Mouse (Mus musculus) kidney, adult 2 months (tissue): ENCODE measurements around the gene Crtc3.

Source experiments
- CTCF ChIP-seq: fragments of 200-500 bp; conservative IDR thresholded peaks from 2 replicates; pipeline ENCODE4 v1.5.1; 2011; ENCODE audit warnings: low read depth, mild to moderate bottlenecking, control low read depth, low read length, moderate library complexity, mixed read lengths; ENCODE audit not compliant: insufficient read depth, insufficient read length
- POLR2A ChIP-seq: fragments of 200-500 bp; IDR thresholded peaks from one replicate; pipeline ENCODE4 v1.6.1; 2011; ENCODE audit warnings: low read depth, low read length, control low read depth

DNA sequence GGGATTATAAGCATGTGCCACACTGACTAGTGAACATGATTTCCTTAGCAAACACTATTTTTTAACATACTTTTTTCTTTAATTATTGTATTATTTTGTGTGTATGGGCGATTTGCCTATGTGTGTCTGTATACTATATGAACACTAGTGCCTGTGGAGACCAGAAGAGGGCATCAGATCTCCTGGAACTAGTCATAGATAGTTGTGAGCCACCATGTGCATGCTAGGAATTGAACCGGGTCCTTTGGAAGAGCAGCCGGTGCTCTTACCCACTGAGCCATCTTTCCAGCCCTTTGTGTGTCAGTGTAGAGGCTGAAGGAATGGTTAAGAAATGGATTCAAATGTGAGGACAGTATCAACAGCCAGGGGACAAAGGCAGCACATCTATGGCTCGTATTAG, 82.2 kb downstream of the Crtc3 start:
- TF ChIP-seq POLR2A (no peak), CTCF (0 out of 2 replicates have a peak, but pooled peaks have one; percentile 11)
